Mouse (Mus musculus) heart, postnatal 14 days (tissue): ENCODE data around the gene Agbl3. TPM values are rescaled to one million over a fixed set of nuclear protein-coding genes. Genes with fewer than 3 reads are reported as not detected.

Source experiments
- DNase-seq, 2 experiments: peaks; one replicate each; pipeline ENCODE4 v3.0.0; 2021 to 2022
- intact Hi-C: fragments of 180-260 bp; cut with DNase I; formaldehyde crosslinking; loops from one replicate; pipeline ENCODE4 v1.15.1; 2025
- total RNA-seq, 2 experiments: library from RNA; stranded (reverse); gene quantifications; 2 replicates each; pipeline ENCODE4 v1.2.3; 2021

Gene Agbl3
- total RNA-seq, 2 experiments from 2014 or later = 4.6 to 5.9 TPM

- no peak for DNase-seq
- intact Hi-C loops = loop anchor here (5.0 kb wide), 1 partner anchor 144 kb away; the partner anchor contains the start of gene Stra8
These were observed 2.1 kb upstream of the Agbl3 start for GRCm38 (mm10) chr6:34777981-34778668.

GRCm38 (mm10) chr6:34780943-34781289 is 684 bp downstream of the Agbl3 start:
- intact Hi-C loops = loop anchor here (2.0 to 5.0 kb wide), 2 partner anchors 81 to 98 kb away; partner anchors contain the start of genes Cyren and Tmem140
- DNase-seq = no peak

GRCm38 (mm10) chr6:34782493-34782892 is 2.3 kb downstream of the Agbl3 start:
- intact Hi-C loops = loop anchor here (5.0 kb wide), 1 partner anchor 80 kb away; the partner anchor contains the start of gene Tmem140
- no peak for DNase-seq

GRCm38 (mm10) chr6:34796881-34797280 is 16.6 kb downstream of the Agbl3 start:
- DNase-seq = peak in 1 of 2 experiments; percentile 13
- intact Hi-C loops = no loop called here

GRCm38 (mm10) chr6:34797887-34798286 is 17.7 kb downstream of the Agbl3 start:
- no peak for DNase-seq
- intact Hi-C loops = no loop called here

- DNase-seq = no peak
- intact Hi-C loops = no loop called here
These were observed 25.4 kb downstream of the Agbl3 start for GRCm38 (mm10) chr6:34805582-34805981.

GRCm38 (mm10) chr6:34810651-34811050 is 30.4 kb downstream of the Agbl3 start:
- intact Hi-C loops = no loop called here
- no peak for DNase-seq

- intact Hi-C loops = no loop called here
- DNase-seq = no peak
These were observed 44.2 kb downstream of the Agbl3 start for GRCm38 (mm10) chr6:34824406-34824805.

- DNase-seq = no peak
- intact Hi-C loops = no loop called here
These were observed 52.1 kb downstream of the Agbl3 start for GRCm38 (mm10) chr6:34832352-34832751.

GRCm38 (mm10) chr6:34861546-34862053 is 81.4 kb downstream of the Agbl3 start:
- no peak for DNase-seq
- intact Hi-C loops = loop anchor here (2.0 to 5.0 kb wide), 2 partner anchors 17 to 79 kb away; partner anchors contain the start of genes Agbl3 and Cyren

- DNase-seq = peak in 1 of 2 experiments; percentile 40
- intact Hi-C loops = loop anchor here (2.0 to 5.0 kb wide), 2 partner anchors 16 to 80 kb away; partner anchors contain the start of genes Agbl3 and Cyren
These were observed 82.1 kb downstream of the Agbl3 start for GRCm38 (mm10) chr6:34862381-34862780.

- intact Hi-C loops = loop anchor here (2.0 to 5.0 kb wide), 2 partner anchors 16 to 81 kb away; partner anchors contain the start of genes Agbl3 and Cyren
- DNase-seq = peak; percentile 55 to 62
These were observed 82.7 kb downstream of the Agbl3 start, which contains the start of gene Tmem140 for GRCm38 (mm10) chr6:34862791-34863403. Gene Tmem140, plus strand, starts transcription at chr6:34863146.

- DNase-seq = no peak
These were observed 83.7 kb downstream of the Agbl3 start for GRCm38 (mm10) chr6:34863786-34864514.

GRCm38 (mm10) chr6:34865213-34865612 is 85.0 kb downstream of the Agbl3 start:
- DNase-seq = peak in 1 of 2 experiments; percentile 38
- intact Hi-C loops = no loop called here

More at GRCm38 (mm10) chr6:34863786-34864514, 83.7 kb downstream of the Agbl3 start:
- intact Hi-C loops = loop anchor here (2.0 to 5.0 kb wide), 2 partner anchors 15 to 82 kb away; partner anchors contain the start of genes Agbl3 and Cyren

- DNase-seq = peak in 1 of 2 experiments; percentile 43
- intact Hi-C loops = no loop called here
These were observed 85.7 kb downstream of the Agbl3 start for GRCm38 (mm10) chr6:34865711-34866593.

GRCm38 (mm10) chr6:34866786-34867185 is 86.6 kb downstream of the Agbl3 start:
- no peak for DNase-seq

GRCm38 (mm10) chr6:34867301-34867994 is 87.2 kb downstream of the Agbl3 start:
- DNase-seq = no peak
- intact Hi-C loops = no loop called here

More at GRCm38 (mm10) chr6:34866786-34867185, 86.6 kb downstream of the Agbl3 start:
- intact Hi-C loops = no loop called here

- intact Hi-C loops = no loop called here
- DNase-seq = no peak
These were observed 87.7 kb downstream of the Agbl3 start for GRCm38 (mm10) chr6:34867995-34868350.
